Mouse (Mus musculus): Measurements from ENCODE around the gene Gm20696.

Gm20696 gene

DNA sequence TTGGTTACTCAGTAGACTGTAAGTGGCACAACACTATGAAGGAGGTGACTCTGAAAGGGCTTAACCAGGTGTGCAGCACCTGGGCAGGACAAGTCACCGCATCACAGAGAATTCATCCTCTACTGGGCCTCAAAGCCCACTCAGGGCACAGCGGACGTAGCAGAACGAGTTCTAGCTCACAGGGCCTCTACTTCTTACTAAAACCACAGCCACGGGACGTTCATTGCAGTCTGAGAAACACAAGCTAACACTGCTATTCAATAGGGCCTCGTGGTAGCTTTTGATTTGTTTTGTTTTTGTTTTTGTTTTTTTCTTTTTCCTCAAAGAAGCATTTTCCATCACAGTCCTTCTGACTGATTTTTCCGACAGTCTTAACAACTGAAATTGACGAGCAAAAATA is 233.6 kb downstream of the Gm20696 start:
- DNase-seq: no peak

- DNase-seq: no peak
These were observed 234.7 kb downstream of the Gm20696 start for GRCm38 (mm10) chr6:99431941-99432340.

DNA sequence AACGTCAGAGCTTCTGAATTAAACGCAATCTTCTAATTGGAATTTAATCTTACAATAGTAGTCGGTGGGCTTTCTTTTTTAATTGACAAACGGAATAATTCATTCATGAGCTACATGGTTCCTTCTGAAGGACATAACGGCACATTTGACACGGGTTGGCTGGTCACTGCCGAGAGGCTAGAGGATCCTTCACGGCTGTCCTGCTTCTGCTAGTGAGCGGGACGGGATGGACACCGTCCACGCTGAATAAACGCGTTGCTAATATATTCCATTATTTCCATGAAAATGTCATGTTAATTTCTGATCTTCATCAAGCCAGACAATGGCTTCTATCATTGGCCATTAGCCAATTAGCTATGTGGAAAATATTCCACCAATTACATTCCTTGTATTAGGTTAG is 236.0 kb downstream of the Gm20696 start:
- no peak for DNase-seq

GRCm38 (mm10) chr6:99429378-99430131 is 237.0 kb downstream of the Gm20696 start:
- DNase-seq: no peak

GRCm38 (mm10) chr6:99428961-99429360 is 237.6 kb downstream of the Gm20696 start:
- DNase-seq: no peak

DNA sequence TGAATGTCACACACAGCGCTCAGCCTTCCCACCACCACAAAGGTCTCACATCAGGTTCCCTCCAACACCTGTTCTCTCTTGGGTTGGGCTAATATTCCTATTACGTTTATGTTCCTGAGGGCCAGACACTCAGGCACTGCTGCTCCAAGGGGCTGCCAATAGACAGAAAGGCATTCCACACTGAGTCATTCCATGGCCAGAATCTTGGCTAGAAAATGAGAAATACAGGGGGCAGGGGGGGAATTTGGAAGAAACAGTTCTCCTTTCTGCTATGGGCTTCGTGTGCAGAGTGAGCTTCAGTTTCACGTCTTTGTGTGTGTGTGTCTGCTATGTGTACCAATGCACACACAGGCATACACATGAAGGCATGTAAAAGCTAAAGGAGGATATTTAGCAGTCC is 239.3 kb downstream of the Gm20696 start:
- DNase-seq: no peak

GRCm38 (mm10) chr6:99425044-99425443 is 241.6 kb downstream of the Gm20696 start:
- DNase-seq: peak; percentile 42 to 56

DNA sequence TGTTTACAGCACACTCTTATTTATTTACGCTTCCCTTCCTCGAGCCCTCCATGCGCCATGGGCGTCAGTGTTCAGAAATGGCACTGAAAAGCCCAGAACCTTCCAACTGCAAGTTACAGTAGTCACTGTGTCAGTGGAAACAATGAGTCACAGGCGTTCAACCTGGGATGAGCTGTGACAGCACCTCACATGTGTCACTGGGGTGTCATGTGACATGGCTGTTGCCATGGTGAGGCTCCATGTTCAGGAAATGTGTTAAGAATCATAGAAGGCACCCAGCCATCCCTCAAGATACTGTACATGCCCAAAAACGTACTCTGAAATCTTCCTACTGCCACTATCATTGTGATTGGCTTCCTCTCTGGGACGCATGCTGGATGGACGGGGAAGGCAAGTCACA is 245.9 kb downstream of the Gm20696 start:
- DNase-seq: no peak

GRCm38 (mm10) chr6:99412598-99412997 is 254.0 kb downstream of the Gm20696 start:
- no peak for DNase-seq

GRCm38 (mm10) chr6:99409602-99410001 is 257.0 kb downstream of the Gm20696 start:
- no peak for DNase-seq

- no peak for DNase-seq
These were observed 257.7 kb downstream of the Gm20696 start for GRCm38 (mm10) chr6:99408880-99409279.

- DNase-seq: no peak
These were observed 262.7 kb downstream of the Gm20696 start for GRCm38 (mm10) chr6:99403755-99404390.

- no peak for DNase-seq
These were observed 263.7 kb downstream of the Gm20696 start for GRCm38 (mm10) chr6:99402941-99403340.

GRCm38 (mm10) chr6:99402370-99402769 is 264.2 kb downstream of the Gm20696 start:
- DNase-seq: no peak

DNA sequence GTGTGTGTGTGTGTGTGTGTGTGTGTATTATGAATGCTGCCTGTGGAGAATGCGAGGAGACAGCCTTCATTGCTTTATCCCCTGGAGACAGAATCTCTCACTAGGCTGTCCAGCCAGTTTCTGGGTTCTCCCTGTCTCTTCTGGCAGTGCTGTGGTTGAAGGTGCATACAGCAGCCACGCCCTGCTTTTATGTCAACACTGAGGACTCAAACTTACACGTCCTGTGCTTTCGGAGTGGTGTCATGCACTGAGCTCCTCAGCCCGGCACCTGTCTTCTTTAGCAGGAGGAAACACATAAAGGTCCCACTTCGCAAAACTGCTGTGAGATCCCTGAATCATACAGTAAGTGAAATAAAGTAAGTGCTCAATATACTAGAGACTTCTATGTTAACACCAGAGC is 264.8 kb downstream of the Gm20696 start:
- DNase-seq: no peak

- no peak for DNase-seq
These were observed 265.4 kb downstream of the Gm20696 start for GRCm38 (mm10) chr6:99401211-99401610.

DNA sequence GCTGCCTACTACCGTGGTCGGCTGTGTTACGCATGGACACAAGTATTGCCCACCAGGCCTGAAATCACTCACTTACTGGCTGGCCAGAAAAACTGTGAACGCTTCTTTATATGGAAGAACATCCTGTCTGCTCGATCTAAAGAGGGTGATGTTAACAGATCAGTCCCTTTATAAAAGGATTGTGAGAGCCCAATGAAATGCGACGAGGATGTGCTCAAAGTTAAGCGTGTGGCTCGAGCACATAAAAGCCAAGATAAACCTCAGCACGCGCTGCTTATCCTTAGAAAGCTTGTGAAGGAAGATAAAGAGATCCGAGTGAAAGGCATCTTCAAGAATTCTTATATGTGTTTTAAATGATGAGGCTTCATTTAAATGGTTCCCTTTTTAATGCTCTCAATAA is 270.9 kb downstream of the Gm20696 start:
- no peak for DNase-seq

DNA sequence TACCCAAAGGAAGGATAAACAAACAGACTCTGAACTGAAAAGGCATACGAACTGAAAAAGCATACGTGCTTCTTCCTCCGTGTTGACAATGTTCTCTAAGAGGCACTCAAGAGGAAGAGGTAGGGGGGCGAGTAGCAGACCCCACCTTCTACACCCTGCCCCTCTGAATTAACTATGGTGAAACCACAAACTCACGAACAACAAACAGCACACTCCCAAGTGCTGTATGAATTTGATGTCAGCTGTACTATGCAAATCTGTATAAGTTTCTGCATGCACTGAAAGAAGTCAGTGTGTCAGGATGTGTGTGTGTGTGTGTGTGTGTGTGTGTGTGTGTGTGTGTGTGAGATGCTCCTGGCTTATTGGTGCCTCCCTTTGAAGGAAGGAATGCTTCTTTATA is 271.8 kb downstream of the Gm20696 start:
- DNase-seq: no peak

GRCm38 (mm10) chr6:99392484-99392883 is 274.1 kb downstream of the Gm20696 start:
- no peak for DNase-seq

DNA sequence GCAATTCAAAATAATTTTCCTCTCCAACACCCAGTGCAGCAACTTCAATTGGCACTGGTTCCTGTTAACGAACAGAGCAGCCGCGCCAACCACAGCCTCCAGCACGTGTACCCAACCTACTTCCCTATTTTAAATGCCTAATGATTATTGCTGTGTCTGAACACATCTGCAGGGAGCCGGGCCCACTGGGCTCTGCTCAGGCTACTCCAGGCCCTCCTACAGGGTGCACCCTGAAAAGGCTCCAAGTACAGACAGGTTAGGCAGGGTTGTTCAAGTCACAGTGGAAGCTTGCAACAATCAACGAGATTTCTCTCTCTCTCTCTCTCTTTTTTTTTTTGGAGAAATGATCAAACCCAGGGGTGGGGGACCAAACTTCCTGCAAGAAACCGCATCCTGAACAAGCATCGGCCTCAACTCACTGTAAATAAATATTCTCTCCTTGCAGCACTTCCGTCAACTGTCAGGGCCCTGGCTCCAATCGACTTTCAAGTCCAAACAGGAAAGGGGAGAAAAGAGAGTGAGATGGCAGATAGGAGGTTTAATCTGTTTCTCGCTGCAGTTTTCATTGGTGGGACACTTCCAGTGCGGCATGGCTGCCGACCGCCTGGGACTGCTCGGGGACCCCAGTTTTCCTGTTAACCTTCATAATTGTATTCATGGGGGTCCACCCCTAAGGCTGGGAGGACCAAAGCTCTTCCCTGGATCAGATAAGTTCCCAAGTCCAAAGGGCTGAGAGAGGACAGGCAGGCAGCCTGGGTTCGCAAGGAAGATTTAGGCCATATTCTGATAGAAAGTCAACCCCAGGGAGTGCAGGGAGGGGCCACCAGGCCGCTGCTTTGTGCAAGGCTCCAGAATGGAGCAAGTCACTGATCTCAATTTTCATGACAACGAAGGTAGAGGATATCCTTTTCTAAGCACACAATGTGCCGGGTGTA is 277.6 kb downstream of the Gm20696 start:
- peak in 1 of 2 experiments; percentile 34 for DNase-seq

- no peak for DNase-seq
These were observed 278.6 kb downstream of the Gm20696 start for GRCm38 (mm10) chr6:99388023-99388422.

- DNase-seq: peak; percentile 31 to 47
These were observed 281.5 kb downstream of the Gm20696 start for GRCm38 (mm10) chr6:99385059-99385604.

DNA sequence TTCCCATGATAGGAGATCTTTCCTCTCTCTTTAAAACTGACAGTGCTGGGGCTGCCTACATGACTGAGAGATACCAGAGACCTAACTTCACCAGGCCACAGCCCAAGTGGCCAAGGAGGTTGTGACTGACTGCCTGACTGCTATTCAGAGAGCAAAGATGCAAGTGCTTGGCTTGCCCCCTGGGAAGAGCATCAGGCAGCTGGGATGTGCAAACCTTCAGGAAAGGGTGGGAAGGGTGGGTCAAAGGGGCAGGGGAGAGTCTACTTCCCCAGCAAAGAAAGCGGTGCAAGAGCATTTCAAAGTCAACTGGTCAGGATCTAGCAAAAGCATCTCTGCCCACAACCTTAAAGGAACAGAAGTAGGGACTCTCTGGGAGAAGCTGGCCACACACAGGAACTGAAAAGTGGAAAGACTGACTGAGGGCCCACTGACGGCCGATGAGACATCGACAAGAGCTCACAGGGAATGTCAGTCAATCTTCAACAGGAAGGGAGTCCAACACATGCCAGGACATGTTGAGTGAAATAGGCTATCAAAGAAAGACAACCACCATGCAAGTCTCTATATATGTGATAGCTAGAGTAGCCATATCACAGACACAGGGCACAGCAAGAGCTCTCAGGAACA is 282.6 kb downstream of the Gm20696 start:
- DNase-seq: no peak
